In genomic region chr1:88412013-88412412, GRCm38 (mm10) we compare ENCODE assay signal across 35 mouse cellular contexts. TPM values are rescaled to one million over a fixed set of nuclear protein-coding genes. Genes with fewer than 3 reads are reported as not detected.
DNase-seq lines count a peak whose midpoint lies in the region; ATAC-seq and TF ChIP-seq lines count a peak whose summit lies in the region.
"Had no signal": no experiment of that assay in that cellular context is flagged by ENCODE, and none has a peak within 500 bp of the region (broad histone marks: within the 10 kb centered on the region; RNA-seq: fewer than 3 reads in every experiment).

No protein-coding gene starts in this region.

- ATAC-seq in forebrain, postnatal 0 days: peak; percentile 65; the same call in 1 of the 2 replicates
- no peak for ATAC-seq in forebrain, embryonic 11.5 days (replicated peaks; ENCODE audit: low FRiP score)
- no peak for ATAC-seq in midbrain, embryonic 13.5 days
- ATAC-seq in midbrain, embryonic 11.5 days (ENCODE audit: low FRiP score): no peak
- no peak for ATAC-seq in midbrain, embryonic 15.5 days (replicated peaks)
- ATAC-seq in CD4-positive, CD25-positive, alpha-beta regulatory T cell, adult 4 months: no peak
- ATAC-seq: intestine, embryonic 16.5 days had no signal

- H3K4me2 ChIP-seq in forebrain, postnatal 0 days (ENCODE audit: low read depth): no peak overlapping the region
- no peak overlapping the region for H3K4me2 ChIP-seq in forebrain, embryonic 11.5 days (ENCODE audit: low read depth, low read length, severe bottlenecking)
- no peak overlapping the region for H3K4me2 ChIP-seq in midbrain, embryonic 13.5 days (replicated peaks)
- no peak overlapping the region for H3K4me2 ChIP-seq in midbrain, embryonic 11.5 days
- H3K4me2 ChIP-seq in midbrain, embryonic 15.5 days: no peak overlapping the region
- H3K4me2 ChIP-seq: heart, embryonic 11.5 days had no signal

- H3K36me3 ChIP-seq in forebrain, postnatal 0 days (ENCODE audit: insufficient read depth): no peaks in the 10 kb centered on the region
- no peaks in the 10 kb centered on the region for H3K36me3 ChIP-seq in forebrain, embryonic 11.5 days (ENCODE audit: control insufficient read depth, insufficient read depth, low read length)
- H3K36me3 ChIP-seq in midbrain, embryonic 13.5 days: no peaks in the 10 kb centered on the region
- no peaks in the 10 kb centered on the region for H3K36me3 ChIP-seq in midbrain, embryonic 11.5 days (ENCODE audit: control insufficient read depth, insufficient read depth, low read length)
- no peaks in the 10 kb centered on the region for H3K36me3 ChIP-seq in midbrain, embryonic 15.5 days (replicated peaks)

- H3K4me3 ChIP-seq in forebrain, postnatal 0 days (ENCODE audit: low read depth, low read length): no peak overlapping the region
- no peak overlapping the region for H3K4me3 ChIP-seq in forebrain, embryonic 11.5 days (ENCODE audit: low read depth, low read length)
- H3K4me3 ChIP-seq in midbrain, embryonic 13.5 days (replicated peaks): no peak overlapping the region
- H3K4me3 ChIP-seq in midbrain, embryonic 11.5 days (ENCODE audit: low read depth, low read length): no peak overlapping the region
- no peak overlapping the region for H3K4me3 ChIP-seq in midbrain, embryonic 15.5 days
- H3K4me3 ChIP-seq: gastrocnemius, adult 2 months had no signal

- WGBS in forebrain, postnatal 0 days: 25% methylated on average over 5 of the region's 5 CpGs
- 39% methylated on average over 5 of the region's 5 CpGs for WGBS in forebrain, embryonic 11.5 days
- 29% methylated on average over 5 of the region's 5 CpGs for WGBS in midbrain, embryonic 13.5 days
- WGBS in midbrain, embryonic 11.5 days: 36% methylated on average over 5 of the region's 5 CpGs
- WGBS in midbrain, embryonic 15.5 days: 33% methylated on average over 5 of the region's 5 CpGs

- no peak for TF ChIP-seq CTCF in forebrain, postnatal 0 days (IDR thresholded peaks at IDR 0.05; ENCODE audit: low read depth)

- H3K27me3 ChIP-seq in forebrain, postnatal 0 days (ENCODE audit: insufficient read depth, low read length): no peaks in the 10 kb centered on the region
- no peaks in the 10 kb centered on the region for H3K27me3 ChIP-seq in forebrain, embryonic 11.5 days (ENCODE audit: control insufficient read depth, insufficient read depth, low read length)
- H3K27me3 ChIP-seq in midbrain, embryonic 13.5 days: no peaks in the 10 kb centered on the region
- H3K27me3 ChIP-seq in midbrain, embryonic 11.5 days (ENCODE audit: control insufficient read depth, insufficient read depth, low read length): no peaks in the 10 kb centered on the region
- H3K27me3 ChIP-seq in midbrain, embryonic 15.5 days (replicated peaks): no peaks in the 10 kb centered on the region

- H3K9me3 ChIP-seq in forebrain, postnatal 0 days (ENCODE audit: low read length): no peaks in the 10 kb centered on the region
- H3K9me3 ChIP-seq in forebrain, embryonic 11.5 days (ENCODE audit: control insufficient read depth, low read length): no peaks in the 10 kb centered on the region
- H3K9me3 ChIP-seq in midbrain, embryonic 13.5 days: no peaks in the 10 kb centered on the region
- no peaks in the 10 kb centered on the region for H3K9me3 ChIP-seq in midbrain, embryonic 11.5 days (ENCODE audit: control insufficient read depth, low read length)
- no peaks in the 10 kb centered on the region for H3K9me3 ChIP-seq in midbrain, embryonic 15.5 days

- peak; percentile 58 for DNase-seq in forebrain, postnatal 0 days
- no peak for DNase-seq in forebrain, embryonic 11.5 days (ENCODE audit: low spot score)
- DNase-seq in midbrain, embryonic 11.5 days (ENCODE audit: low spot score, missing footprints): no peak
- DNase-seq in layer of hippocampus, postnatal 25 days (ENCODE audit: extremely low spot score in 1 of 2, low spot score in 1 of 2): no peak
- DNase-seq: adrenal gland, adult 8-10 months; B cell, adult 2 months; cerebellum, adult 2 months; cerebellum, postnatal 14 days; gastrocnemius, adult 2 months; gastrocnemius, postnatal 36 days; heart, adult 18-20 months; heart, postnatal 36 days; kidney, adult 8-10 months; kidney, postnatal 10 days; layer of hippocampus, adult 9-11 months; liver; lung, adult 2 months; lung, postnatal 10 days; right cerebral cortex, postnatal 4 days; thymus, adult 18-20 months; thymus, postnatal 25 days had no signal

- peaks cover 8% of the 10 kb centered on the region for H3K4me1 ChIP-seq in forebrain, postnatal 0 days (ENCODE audit: insufficient read depth)
- peaks cover 3% of the 10 kb centered on the region for H3K4me1 ChIP-seq in forebrain, embryonic 11.5 days (replicated peaks; ENCODE audit: control insufficient read depth, insufficient read depth, low read length)
- peaks cover 12% of the 10 kb centered on the region for H3K4me1 ChIP-seq in midbrain, embryonic 13.5 days (replicated peaks)
- H3K4me1 ChIP-seq in midbrain, embryonic 11.5 days (ENCODE audit: control insufficient read depth, insufficient read depth, low read length): no peaks in the 10 kb centered on the region
- peaks cover 4% of the 10 kb centered on the region; the same call in 1 of the 2 replicates for H3K4me1 ChIP-seq in midbrain, embryonic 15.5 days

- no peak overlapping the region for H3K9ac ChIP-seq in forebrain, postnatal 0 days
- H3K9ac ChIP-seq in forebrain, embryonic 11.5 days (ENCODE audit: low read length): no peak overlapping the region
- no peak overlapping the region for H3K9ac ChIP-seq in midbrain, embryonic 13.5 days (replicated peaks)
- no peak overlapping the region for H3K9ac ChIP-seq in midbrain, embryonic 11.5 days (ENCODE audit: low read length)
- no peak overlapping the region for H3K9ac ChIP-seq in midbrain, embryonic 15.5 days
- H3K9ac ChIP-seq: liver, embryonic 14.5 days had no signal

- peak overlapping the region; percentile 54 for H3K27ac ChIP-seq in forebrain, postnatal 0 days (ENCODE audit: low read depth, low read length)
- no peak overlapping the region for H3K27ac ChIP-seq in forebrain, embryonic 11.5 days (ENCODE audit: low read depth, low read length)
- H3K27ac ChIP-seq in midbrain, embryonic 13.5 days: peak overlapping the region; percentile 35
- no peak overlapping the region for H3K27ac ChIP-seq in midbrain, embryonic 11.5 days (ENCODE audit: low read depth, low read length)
- peak overlapping the region; percentile 19; the same call in 1 of the 2 replicates for H3K27ac ChIP-seq in midbrain, embryonic 15.5 days
- H3K27ac ChIP-seq: gastrocnemius, adult 2 months; liver, embryonic 14.5 days; macrophage; stomach, postnatal 0 days had no signal

RNA-seq across cellular contexts. Expression of gene Spp2, which starts 5.3 kb away (rescaled TPM):
- 1.3 TPM in 1 of 2 replicates, not detected in the other for total RNA-seq in forebrain, postnatal 0 days (2014; rRNA removed)
- 0.52 and 1.2 TPM in 2 replicates for polyA plus RNA-seq in forebrain, postnatal 0 days (2015; fragmentation: Nextera tagmentation; extraction: Ambion mirVana)
- not detected in 2 replicates for polyA plus RNA-seq in forebrain, embryonic 11.5 days (2014; fragmentation: Nextera tagmentation; extraction: Ambion mirVana)
- 0.40 and 0.50 TPM in 2 replicates for polyA plus RNA-seq in midbrain, embryonic 13.5 days (2015; fragmentation: Nextera tagmentation; extraction: Ambion mirVana)
- not detected in 2 replicates for polyA plus RNA-seq in midbrain, embryonic 11.5 days (2014; fragmentation: Nextera tagmentation; extraction: Ambion mirVana)
- polyA plus RNA-seq in midbrain, embryonic 15.5 days (2015; fragmentation: Nextera tagmentation; extraction: Ambion mirVana): 0.69 and 0.77 TPM in 2 replicates
- total RNA-seq in layer of hippocampus, postnatal 25 days (2021): under 1 TPM in 1 of 2 experiments, not detected in 1; 0.42 TPM
- polyA plus RNA-seq in CD4-positive, CD25-positive, alpha-beta regulatory T cell, adult 4 months (2017; shearing (Covaris generic)): not detected
- total RNA-seq: adrenal gland, adult 8-10 months; CH12.LX; ES-E14; gastrocnemius, adult 2 months; gastrocnemius, postnatal 36 days; heart, adult 18-20 months; heart, postnatal 36 days; left cerebral cortex, postnatal 14 days; megakaryocyte-erythroid progenitor cell, adult 5-6 weeks had no signal
- polyA plus RNA-seq: limb, embryonic 11.5 days; macrophage; neural tube, embryonic 11.5 days had no signal

Comparison
In these comparisons a context has a peak if more than half of its experiments do, and no peak if none do; other contexts are left out.
1. H3K27ac ChIP-seq: peak in forebrain, postnatal 0 days (single experiment), midbrain, embryonic 13.5 days (single experiment) and midbrain, embryonic 15.5 days (single experiment); none in forebrain, embryonic 11.5 days (single experiment) and midbrain, embryonic 11.5 days (single experiment).